Mouse (Mus musculus) lung, adult 2 months (tissue): Measurements from ENCODE around the gene Ccdc91.

Experiments used
- CTCF ChIP-seq: fragments of 200-500 bp; IDR thresholded peaks from 2 replicates; pipeline ENCODE4 v1.5.1; 2011; ENCODE audit warnings: mild to moderate bottlenecking, low read length, control low read depth; ENCODE audit not compliant: insufficient read depth
- POLR2A ChIP-seq: fragments of 200-500 bp; IDR thresholded peaks from 2 replicates; pipeline ENCODE4 v1.6.1; 2011; ENCODE audit warnings: low read depth, mild to moderate bottlenecking, control low read depth, low read length, borderline replicate concordance; ENCODE audit errors: extremely low read depth

DNA sequence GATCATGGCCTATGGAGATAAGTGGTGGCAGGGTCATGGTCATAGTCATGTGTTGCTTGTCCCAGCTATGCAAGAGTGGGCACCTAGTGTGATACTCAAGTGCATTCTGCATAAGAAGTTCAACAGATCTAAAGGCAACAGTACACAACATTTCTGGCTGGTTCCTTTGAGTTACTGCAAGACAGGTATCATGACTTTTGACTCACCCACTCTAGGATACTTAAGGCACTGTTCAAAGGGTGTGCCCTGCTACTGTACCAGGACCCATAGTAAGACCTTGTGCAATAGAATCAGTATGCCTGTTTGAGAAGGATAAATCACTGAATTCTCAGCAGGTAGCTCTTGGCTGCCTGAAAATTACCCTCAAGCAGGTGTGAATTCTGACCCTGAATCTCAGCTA, 182.4 kb downstream of the Ccdc91 start:
- TF ChIP-seq CTCF, result no peak
- no peak for TF ChIP-seq POLR2A
